Mouse (Mus musculus) kidney, postnatal 14 days (tissue): ENCODE results near the gene Mcidas.
"Not testable (repeated sequence)": the region's sequence is repeated elsewhere in the genome, so short reads cannot be mapped to it uniquely, and the experiment has no call there.

ENCODE experiments used
- DNase-seq: peaks from one replicate; pipeline ENCODE4 v3.0.0; 2022; ENCODE audit warnings: mixed read lengths

The Mcidas gene

GRCm38 (mm10) chr13:113013174-113013953, 19.7 kb downstream of the Mcidas start:
- not testable (repeated sequence) for DNase-seq

GRCm38 (mm10) chr13:113021521-113021920, 27.9 kb downstream of the Mcidas start:
- no peak for DNase-seq

- DNase-seq = no peak
Measured at GRCm38 (mm10) chr13:113022467-113022866, 28.8 kb downstream of the Mcidas start.

- no peak for DNase-seq
Measured at GRCm38 (mm10) chr13:113023274-113024143, 29.9 kb downstream of the Mcidas start.

- no peak for DNase-seq
Measured at GRCm38 (mm10) chr13:113031351-113031750, 37.7 kb downstream of the Mcidas start.

- DNase-seq = no peak
Measured at GRCm38 (mm10) chr13:113031792-113032571, 38.3 kb downstream of the Mcidas start.

- no peak for DNase-seq
Measured at GRCm38 (mm10) chr13:113032831-113033230, 39.2 kb downstream of the Mcidas start.

GRCm38 (mm10) chr13:113034271-113034886, 40.7 kb downstream of the Mcidas start:
- DNase-seq = no peak

GRCm38 (mm10) chr13:113034950-113035421, 41.3 kb downstream of the Mcidas start, which contains the start of gene Cdc20b:
Cdc20b (plus strand) TSS chr13:113035111.
- peak; percentile 53 for DNase-seq

GRCm38 (mm10) chr13:113035852-113036251, 42.2 kb downstream of the Mcidas start:
- peak; percentile 85 for DNase-seq

- DNase-seq = no peak
Measured at GRCm38 (mm10) chr13:113044876-113045275, 51.2 kb downstream of the Mcidas start.

- DNase-seq = no peak
Measured at GRCm38 (mm10) chr13:113045458-113046110, 51.9 kb downstream of the Mcidas start.

GRCm38 (mm10) chr13:113046211-113046883, 52.7 kb downstream of the Mcidas start, which contains the start of gene Gpx8:
Gpx8 (minus strand) TSS chr13:113046410.
- peak; percentile 76 for DNase-seq

GRCm38 (mm10) chr13:113047018-113047417, 53.4 kb downstream of the Mcidas start:
- DNase-seq = no peak

- DNase-seq = no peak
Measured at GRCm38 (mm10) chr13:113047647-113048046, 54.0 kb downstream of the Mcidas start.
